Mouse (Mus musculus) kidney, embryonic 16.5 days (tissue): ENCODE data around the gene Gab2. TPM values are rescaled to one million over a fixed set of nuclear protein-coding genes. Genes with fewer than 3 reads are reported as not detected.

Experiments
- ATAC-seq: fragments of 200-750 bp; cut with Nextera tagmentation; 2 replicates; pipeline ENCODE4 v1.8.0; 2017; ENCODE audit warnings: moderate TSS enrichment; ENCODE audit not compliant: low FRiP score, low TSS enrichment
- H3K27ac ChIP-seq: fragments of 300-500 bp; sonication (generic); 2 replicates; pipeline ENCODE4 v1.5.1; 2014; ENCODE audit warnings: low read length
- H3K27me3 ChIP-seq: fragments of 300-500 bp; sonication (generic); 2 replicates; pipeline ENCODE4 v1.6.1; 2014; ENCODE audit warnings: low read length, control low read depth, mixed read lengths; ENCODE audit not compliant: insufficient read depth
- H3K36me3 ChIP-seq: fragments of 300-500 bp; sonication (generic); 2 replicates; pipeline ENCODE4 v1.6.1; 2014; ENCODE audit warnings: low read length, control low read depth, mixed read lengths; ENCODE audit not compliant: insufficient read depth
- H3K4me1 ChIP-seq: fragments of 300-500 bp; sonication (generic); 2 replicates; pipeline ENCODE4 v1.6.1; 2014; ENCODE audit warnings: low read length, control low read depth, mixed read lengths; ENCODE audit not compliant: insufficient read depth
- H3K4me2 ChIP-seq: fragments of 300-500 bp; sonication (generic); replicated peaks from 2 replicates; pipeline ENCODE4 v1.6.1; 2014; ENCODE audit warnings: low read depth, low read length
- H3K4me3 ChIP-seq: fragments of 300-500 bp; sonication (generic); 2 replicates; pipeline ENCODE4 v1.5.1; 2014; ENCODE audit warnings: mild to moderate bottlenecking, low read length
- H3K9ac ChIP-seq: fragments of 300-500 bp; sonication (generic); replicated peaks from 2 replicates; pipeline ENCODE4 v1.6.1; 2014; ENCODE audit warnings: low read length
- H3K9me3 ChIP-seq: fragments of 300-500 bp; sonication (generic); 2 replicates; pipeline ENCODE4 v1.6.1; 2016; ENCODE audit warnings: low read length, control low read depth
- WGBS: fragments of 180-500 bp; shearing (Covaris S2); extraction: QIAGEN DNeasy Blood & Tissue Kit; methylation state at CpG from one replicate; pipeline ENCODE4 v1.1.7; 2014; 5-methylcytosine and 5-hydroxymethylcytosine counted together
- polyA plus RNA-seq: library from polyadenylated mRNA; unstranded; fragments of >200 nt; fragmentation: Nextera tagmentation; extraction: Ambion mirVana; gene quantifications from 2 replicates; pipeline ENCODE4 v1.2.1, GENCODE M21; 2015

Gene Gab2
- polyA plus RNA-seq, 1 experiment from 2014 or later, result 13.9 TPM

DNA sequence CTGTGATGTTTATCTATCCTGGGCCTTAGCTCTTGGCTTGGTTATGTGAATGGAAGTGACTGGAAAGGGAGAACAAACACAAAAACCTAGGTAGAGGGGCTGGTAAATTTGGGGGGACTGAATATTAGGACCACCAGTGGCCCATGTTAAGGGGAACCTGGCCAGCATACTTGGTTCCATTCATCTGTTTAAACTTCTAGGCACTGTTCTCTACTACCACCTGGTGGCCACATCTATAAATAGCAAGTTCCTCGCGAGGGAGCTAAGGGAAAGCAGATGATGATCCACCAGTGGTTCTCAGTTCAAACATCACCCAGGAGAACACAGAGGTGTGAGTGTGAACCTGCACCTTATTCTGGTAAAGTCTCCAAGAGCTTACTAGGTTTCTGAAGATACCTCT lies 216.1 kb downstream of the Gab2 start:
- Histone ChIP-seq H3K4me2 (no peak overlapping the region), H3K9me3 (no peaks in the 10 kb centered on the region), H3K4me3 (no peak overlapping the region), H3K27me3 (no peaks in the 10 kb centered on the region), H3K27ac (no peak overlapping the region), H3K4me1 (no peaks in the 10 kb centered on the region), H3K9ac (no peak overlapping the region), H3K36me3 (peaks cover 15% of the 10 kb centered on the region)
- no peak for ATAC-seq
- 7% methylated on average over 2 of the region's 2 CpGs for WGBS

DNA sequence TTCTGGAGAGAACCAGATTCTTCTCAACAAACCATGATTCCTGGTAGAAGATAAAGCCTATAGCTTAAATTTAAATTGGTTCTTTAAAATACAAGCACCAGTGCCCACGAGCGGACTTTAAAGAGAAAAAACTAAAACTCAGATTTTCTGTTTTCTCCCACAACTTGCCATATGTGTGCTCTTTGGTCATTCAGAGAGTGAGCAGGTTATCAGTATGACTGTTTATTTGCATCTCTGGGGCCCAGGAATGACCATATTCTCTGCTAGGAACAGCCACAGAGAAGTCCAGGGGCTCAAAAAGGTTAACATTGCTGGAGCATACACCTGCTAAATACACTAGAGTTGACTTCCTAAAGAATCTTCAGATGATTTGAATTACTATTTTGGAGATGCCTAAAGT lies 216.9 kb downstream of the Gab2 start:
- WGBS, result 91% methylated on average over 2 of the region's 2 CpGs
- ATAC-seq, result no peak
- no peaks in the 10 kb centered on the region for H3K9me3 ChIP-seq

DNA sequence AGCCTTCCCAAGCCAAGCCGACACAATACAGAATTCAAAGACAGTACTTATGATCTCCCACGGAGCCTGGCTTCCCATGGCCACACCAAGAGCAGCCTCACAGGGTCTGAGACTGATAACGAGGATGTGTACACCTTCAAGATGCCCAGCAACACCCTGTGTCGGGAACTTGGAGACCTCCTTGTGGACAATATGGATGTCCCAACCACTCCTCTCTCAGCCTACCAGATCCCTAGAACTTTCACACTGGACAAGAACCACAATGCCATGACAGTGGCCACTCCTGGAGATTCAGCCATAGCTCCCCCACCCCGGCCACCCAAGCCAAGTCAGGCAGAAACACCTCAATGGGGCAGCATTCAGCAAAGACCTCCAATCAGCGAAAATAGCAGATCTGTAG lies 217.6 kb downstream of the Gab2 start:
- Histone ChIP-seq H3K9me3 (no peaks in the 10 kb centered on the region), H3K27me3 (no peaks in the 10 kb centered on the region), H3K4me2 (no peak overlapping the region), H3K4me3 (no peak overlapping the region), H3K36me3 (peaks cover 26% of the 10 kb centered on the region), H3K9ac (no peak overlapping the region), H3K4me1 (no peaks in the 10 kb centered on the region), H3K27ac (no peak overlapping the region)
- no peak for ATAC-seq
- 87% methylated on average over 6 of the region's 6 CpGs for WGBS

More for the DNA sequence above, 216.9 kb downstream of the Gab2 start:
- H3K4me2 ChIP-seq, result no peak overlapping the region
- no peaks in the 10 kb centered on the region for H3K27me3 ChIP-seq
- no peak overlapping the region for H3K4me3 ChIP-seq
- H3K27ac ChIP-seq, result no peak overlapping the region
- no peaks in the 10 kb centered on the region for H3K4me1 ChIP-seq
- H3K36me3 ChIP-seq, result peaks cover 21% of the 10 kb centered on the region
- no peak overlapping the region for H3K9ac ChIP-seq

DNA sequence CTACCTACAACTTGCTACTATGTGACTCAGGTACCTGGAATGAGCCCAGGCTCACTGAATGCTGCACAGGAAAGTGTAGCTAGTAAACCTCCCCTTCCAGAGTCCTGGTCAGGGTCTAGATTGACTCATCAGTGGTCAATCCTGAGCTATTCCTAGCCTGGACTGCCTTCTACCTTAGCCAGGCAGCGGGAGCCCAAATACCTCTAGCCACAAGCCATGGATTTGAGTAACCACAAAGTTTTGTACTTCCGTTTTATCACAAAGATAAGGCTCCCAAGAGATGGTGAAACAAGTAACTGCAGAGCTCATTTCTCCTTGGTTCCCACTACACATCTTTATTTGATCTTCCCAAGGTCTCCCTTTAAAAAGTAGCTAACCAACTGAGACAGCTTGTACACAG lies 219.5 kb downstream of the Gab2 start:
- no peak overlapping the region for H3K4me3 ChIP-seq
- WGBS, result 90% methylated on average over 2 of the region's 2 CpGs
- H3K27me3 ChIP-seq, result no peaks in the 10 kb centered on the region
- no peaks in the 10 kb centered on the region for H3K4me1 ChIP-seq
- no peak overlapping the region for H3K9ac ChIP-seq
- peaks cover 45% of the 10 kb centered on the region for H3K36me3 ChIP-seq
- H3K4me2 ChIP-seq, result no peak overlapping the region
- no peaks in the 10 kb centered on the region for H3K9me3 ChIP-seq
- no peak overlapping the region for H3K27ac ChIP-seq
- ATAC-seq, result no peak

DNA sequence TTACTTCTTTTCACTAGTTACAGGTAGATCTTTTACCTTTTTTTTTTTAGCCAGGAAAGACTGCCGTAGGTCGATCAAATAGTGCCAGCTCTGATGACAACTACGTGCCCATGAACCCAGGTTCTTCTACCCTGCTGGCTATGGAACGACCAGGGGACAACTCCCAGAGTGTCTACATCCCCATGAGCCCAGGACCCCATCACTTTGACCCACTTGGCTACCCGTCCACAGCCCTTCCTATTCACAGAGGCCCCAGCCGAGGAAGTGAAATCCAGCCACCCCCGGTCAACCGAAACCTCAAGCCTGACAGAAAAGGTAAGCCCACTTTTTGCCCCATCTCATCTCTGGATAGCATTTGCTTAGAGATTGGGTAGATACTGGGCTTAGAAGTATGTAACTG lies 219.9 kb downstream of the Gab2 start:
- Histone ChIP-seq H3K27me3 (no peaks in the 10 kb centered on the region), H3K27ac (no peak overlapping the region), H3K36me3 (peaks cover 49% of the 10 kb centered on the region), H3K9ac (no peak overlapping the region), H3K4me3 (no peak overlapping the region), H3K4me1 (no peaks in the 10 kb centered on the region), H3K9me3 (no peaks in the 10 kb centered on the region), H3K4me2 (no peak overlapping the region)
- 85% methylated on average over 8 of the region's 8 CpGs for WGBS
- no peak for ATAC-seq

DNA sequence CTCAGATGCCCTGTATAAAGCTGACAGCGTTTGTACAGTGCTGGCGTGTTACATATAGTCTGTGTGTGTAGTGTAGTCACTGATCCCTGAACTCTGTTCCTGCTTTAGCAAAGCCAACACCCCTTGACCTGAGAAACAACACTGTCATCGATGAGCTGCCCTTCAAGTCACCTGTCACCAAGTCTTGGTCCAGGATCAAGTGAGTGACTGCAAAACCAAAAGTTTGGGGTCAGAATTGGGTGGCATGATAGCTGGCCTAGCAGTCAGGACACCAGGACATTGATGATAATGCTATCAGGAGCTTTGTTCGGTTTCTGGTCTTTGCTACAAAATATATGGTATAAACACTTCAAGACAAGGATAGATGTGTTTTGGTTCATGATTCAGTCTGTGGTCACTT lies 220.9 kb downstream of the Gab2 start:
- H3K27me3 ChIP-seq, result no peaks in the 10 kb centered on the region
- H3K36me3 ChIP-seq, result peaks cover 57% of the 10 kb centered on the region

DNA sequence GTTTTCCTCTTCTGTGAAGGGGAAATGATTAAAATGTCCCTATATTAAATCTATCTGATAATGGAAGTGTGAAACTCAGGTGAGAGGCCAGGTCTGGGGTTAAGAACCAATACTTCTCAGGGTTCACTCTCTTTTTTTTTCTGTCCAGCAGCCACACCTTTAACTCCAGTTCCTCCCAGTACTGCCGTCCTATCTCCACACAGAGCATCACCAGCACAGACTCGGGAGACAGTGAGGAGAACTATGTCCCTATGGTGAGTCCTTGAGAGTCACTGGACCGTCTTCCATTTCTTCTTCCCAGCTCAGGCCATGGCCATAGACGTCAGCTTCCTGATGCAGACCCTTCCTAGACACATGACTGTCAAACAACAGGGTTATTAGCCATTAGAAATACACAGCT lies 221.5 kb downstream of the Gab2 start:
- Histone ChIP-seq H3K9me3 (no peaks in the 10 kb centered on the region), H3K4me3 (no peak overlapping the region), H3K4me2 (no peak overlapping the region), H3K27ac (no peak overlapping the region), H3K36me3 (peaks cover 62% of the 10 kb centered on the region), H3K4me1 (no peaks in the 10 kb centered on the region), H3K27me3 (no peaks in the 10 kb centered on the region), H3K9ac (no peak overlapping the region)
- 93% methylated on average over 4 of the region's 4 CpGs for WGBS
- no peak for ATAC-seq

More for the DNA sequence above, 220.9 kb downstream of the Gab2 start:
- 83% methylated on average over 4 of the region's 4 CpGs for WGBS
- Histone ChIP-seq H3K4me1 (no peaks in the 10 kb centered on the region), H3K9me3 (no peaks in the 10 kb centered on the region), H3K27ac (no peak overlapping the region), H3K9ac (no peak overlapping the region), H3K4me2 (no peak overlapping the region), H3K4me3 (no peak overlapping the region)
- no peak for ATAC-seq

DNA sequence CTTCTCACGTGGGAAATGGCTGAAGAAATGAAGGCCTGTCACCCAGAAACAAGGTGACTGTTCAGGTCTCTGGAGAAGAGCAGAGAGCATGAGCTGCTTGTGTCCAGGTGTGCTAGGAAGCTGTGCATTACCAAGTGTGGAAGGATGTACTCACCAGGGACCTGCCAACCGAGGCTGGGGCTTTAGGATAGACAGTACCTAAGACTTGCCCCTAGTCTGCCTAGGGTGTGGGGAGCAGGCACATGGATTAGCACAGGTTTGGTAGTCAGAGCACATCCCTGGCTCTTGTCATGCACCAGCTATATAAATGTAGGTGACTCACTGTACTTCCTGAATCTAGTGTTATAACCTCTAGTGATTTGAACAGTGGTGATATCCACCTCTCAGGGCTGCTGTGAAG lies 222.2 kb downstream of the Gab2 start:
- H3K27ac ChIP-seq, result no peak overlapping the region
- H3K27me3 ChIP-seq, result no peaks in the 10 kb centered on the region
- no peaks in the 10 kb centered on the region for H3K4me1 ChIP-seq
- H3K36me3 ChIP-seq, result peaks cover 69% of the 10 kb centered on the region
- H3K4me3 ChIP-seq, result no peak overlapping the region
- H3K9me3 ChIP-seq, result peaks cover 2% of the 10 kb centered on the region; the same call in 1 of the 2 replicates
- WGBS, result 86% methylated on average over 2 of the region's 2 CpGs
- ATAC-seq, result no peak
- H3K9ac ChIP-seq, result no peak overlapping the region
- H3K4me2 ChIP-seq, result no peak overlapping the region

DNA sequence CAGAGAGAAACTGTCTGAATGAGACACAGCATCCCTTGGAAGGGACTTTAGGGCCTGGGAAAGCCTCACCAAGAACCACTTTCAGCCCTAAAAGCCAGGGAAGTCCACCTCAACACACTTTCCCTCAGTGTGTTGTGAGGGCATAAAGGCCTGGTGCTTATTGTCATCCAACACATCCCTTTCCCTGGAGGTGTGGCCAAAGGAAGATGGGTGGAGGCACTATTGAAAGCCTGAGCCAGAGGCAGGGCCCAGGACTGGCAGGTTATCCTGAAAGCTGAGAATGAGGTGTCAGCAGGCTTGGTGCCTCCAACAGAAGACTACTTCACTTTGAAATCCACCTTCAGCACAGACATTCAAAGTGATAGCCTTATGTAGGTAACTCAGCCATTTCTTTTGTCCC lies 223.1 kb downstream of the Gab2 start:
- Histone ChIP-seq H3K4me2 (no peak overlapping the region), H3K36me3 (peaks cover 70% of the 10 kb centered on the region), H3K27ac (no peak overlapping the region), H3K4me3 (no peak overlapping the region), H3K27me3 (no peaks in the 10 kb centered on the region), H3K9ac (no peak overlapping the region), H3K9me3 (peaks cover 3% of the 10 kb centered on the region; the same call in 1 of the 2 replicates), H3K4me1 (no peaks in the 10 kb centered on the region)
- ATAC-seq, result no peak

DNA sequence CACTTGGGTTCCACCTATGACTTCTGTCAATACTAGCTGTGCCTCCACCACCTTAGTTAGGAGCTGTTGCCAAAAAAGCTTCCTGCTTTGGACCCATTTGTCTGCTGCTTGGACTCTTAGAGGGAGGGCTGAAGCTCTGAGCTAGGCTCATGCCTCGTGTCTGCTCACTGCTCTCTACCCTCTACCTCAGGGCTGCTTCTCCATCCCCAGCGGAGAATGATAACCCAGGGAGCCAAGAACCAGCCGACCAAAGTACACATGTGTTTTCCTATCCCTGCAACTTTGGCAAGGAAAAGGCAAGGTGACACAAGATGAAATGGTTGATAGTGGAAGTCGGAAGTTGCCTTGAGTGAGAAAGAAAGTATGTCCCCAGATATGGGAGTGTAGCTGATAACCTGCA lies 223.8 kb downstream of the Gab2 start:
- no peak overlapping the region for H3K4me3 ChIP-seq
- no peak overlapping the region for H3K4me2 ChIP-seq
- WGBS, result 87% methylated on average over 4 of the region's 4 CpGs
- H3K27ac ChIP-seq, result no peak overlapping the region
- H3K4me1 ChIP-seq, result no peaks in the 10 kb centered on the region
- ATAC-seq, result no peak
- H3K9me3 ChIP-seq, result peaks cover 3% of the 10 kb centered on the region; the same call in 1 of the 2 replicates
- H3K27me3 ChIP-seq, result no peaks in the 10 kb centered on the region
- peaks cover 70% of the 10 kb centered on the region for H3K36me3 ChIP-seq
- H3K9ac ChIP-seq, result no peak overlapping the region

DNA sequence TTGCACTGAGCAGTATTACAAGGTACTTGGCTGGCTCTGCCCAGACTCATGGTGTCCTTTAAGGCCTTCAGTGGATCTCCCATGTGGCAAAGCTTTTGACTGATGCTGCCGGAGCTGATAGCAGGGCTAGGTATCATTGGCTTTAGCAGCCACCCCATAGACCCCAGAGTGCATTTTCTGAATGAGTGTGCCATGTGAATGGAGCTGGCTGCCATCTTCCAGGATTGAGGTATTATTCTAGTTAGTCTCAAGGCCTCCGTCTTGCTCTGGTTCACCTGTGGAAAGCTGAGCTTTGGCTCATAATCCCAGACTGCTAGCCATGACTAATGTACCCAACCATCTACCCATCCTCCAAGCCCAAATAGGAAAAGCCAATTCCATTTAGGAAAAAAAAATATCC lies 225.4 kb downstream of the Gab2 start:
- Histone ChIP-seq H3K36me3 (peaks cover 73% of the 10 kb centered on the region), H3K4me3 (no peak overlapping the region), H3K27me3 (no peaks in the 10 kb centered on the region), H3K9ac (no peak overlapping the region), H3K4me2 (no peak overlapping the region), H3K4me1 (no peaks in the 10 kb centered on the region), H3K9me3 (peaks cover 3% of the 10 kb centered on the region; the same call in 1 of the 2 replicates), H3K27ac (no peak overlapping the region)
- ATAC-seq, result no peak
- WGBS, result 100% methylated on average over 2 of the region's 2 CpGs
